Mouse (Mus musculus): ENCODE results near the gene Mpp3. TPM values are rescaled to one million over a fixed set of nuclear protein-coding genes. Genes with fewer than 3 reads are reported as not detected.

Mpp3 gene
- polyA plus RNA-seq (2021; fragmentation: Nextera tagmentation): 24.1 and 29.1 TPM in 2 replicates
- long read RNA-seq, experiment 1, full-length matches to known transcripts: 198 of 248 reads
- long read RNA-seq, experiment 1, partial matches to known transcripts: 18 of 248 reads
- long read RNA-seq, experiment 1, other reads (novel, unspliced or antisense): 32 of 248 reads
- long read RNA-seq, experiment 2, transcript Mpp3-201 (19 exons, 2,848 nt): major isoform, 21 of 48 reads
- long read RNA-seq, experiment 2, partial matches to known transcripts: 17 of 48 reads
- long read RNA-seq, experiment 2, other reads (novel, unspliced or antisense): 7 of 48 reads

GRCm38 (mm10) chr11:102028087-102028816 is at the start of gene Mpp3:
TSS of gene Mpp3 (minus strand) at chr11:102028461.

GRCm38 (mm10) chr11:102041350-102041949 is 13.2 kb upstream of the Mpp3 start, which contains the start of gene Cd300lg:
TSS of gene Cd300lg (plus strand) at chr11:102041509.

GRCm38 (mm10) chr11:101986913-101987312 is 41.3 kb downstream of the Mpp3 start, which contains the start of gene Dusp3:
TSS of gene Dusp3 (minus strand) at chr11:101987013.

GRCm38 (mm10) chr11:101984054-101985025 is 43.9 kb downstream of the Mpp3 start, which contains the start of gene Cfap97d1:
TSS of gene Cfap97d1 (plus strand) at chr11:101984279.

DNA sequence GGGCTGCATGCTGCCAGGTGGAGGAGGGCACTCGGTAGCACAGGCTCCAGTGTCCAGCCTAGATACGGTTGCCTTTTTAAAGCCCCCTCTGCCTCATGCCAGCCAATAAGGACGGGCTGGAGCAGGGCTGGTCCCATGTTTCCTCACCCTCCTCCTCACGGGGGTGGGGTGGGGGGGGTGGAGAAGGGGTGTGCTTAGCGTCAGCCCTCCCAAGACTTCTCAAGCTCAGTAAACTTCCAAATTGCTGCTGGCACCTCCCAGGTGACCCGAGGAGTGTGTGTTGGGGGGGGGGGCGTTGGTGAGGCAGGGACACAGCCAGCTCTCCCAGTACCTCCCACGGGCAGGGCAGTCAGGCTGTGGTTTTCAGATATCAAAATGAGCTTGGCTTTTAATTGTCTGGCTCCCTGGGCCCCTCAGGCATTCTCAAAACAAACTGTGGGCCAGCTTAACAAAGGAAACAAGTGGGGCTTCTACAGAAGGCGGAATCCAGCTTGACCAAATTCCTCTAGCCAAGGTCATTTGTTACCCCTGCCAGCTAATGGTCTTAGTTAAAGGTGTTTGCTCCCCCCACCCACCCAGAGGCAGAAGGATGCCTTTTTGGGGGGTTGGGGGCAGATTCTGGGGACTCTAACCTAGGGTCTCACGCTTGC is 61.2 kb downstream of the Mpp3 start, which contains the start of gene Sost:
Gene Sost, minus strand, starts transcription at position 51 of the 650 bp plus-strand sequence.

Other genes with a start within 250 kb of the Mpp3 start
- gene Etv4, start 243.1 kb downstream of the Mpp3 start, polyA plus RNA-seq (2021; fragmentation: Nextera tagmentation): 0.32 and 3.0 TPM in 2 replicates
- gene Meox1, start 134.1 kb downstream of the Mpp3 start, polyA plus RNA-seq (2021; fragmentation: Nextera tagmentation): 0.34 and 0.59 TPM in 2 replicates
- gene Sost, start 61.4 kb downstream of the Mpp3 start, polyA plus RNA-seq (2021; fragmentation: Nextera tagmentation): not detected in 2 replicates
- not detected in 2 replicates for gene Cfap97d1, start 44.2 kb downstream of the Mpp3 start, polyA plus RNA-seq (2021; fragmentation: Nextera tagmentation)
- 261 and 289 TPM in 2 replicates for gene Dusp3, start 41.4 kb downstream of the Mpp3 start, polyA plus RNA-seq (2021; fragmentation: Nextera tagmentation)
- gene Cd300lg, start 13.0 kb upstream of the Mpp3 start, polyA plus RNA-seq (2021; fragmentation: Nextera tagmentation): 0.13 TPM in 1 of 2 replicates, not detected in the other
- 31.0 and 37.4 TPM in 2 replicates for gene Mpp2, start 60.1 kb upstream of the Mpp3 start, polyA plus RNA-seq (2021; fragmentation: Nextera tagmentation)
- gene Ppy, start 72.9 kb upstream of the Mpp3 start, polyA plus RNA-seq (2021; fragmentation: Nextera tagmentation): not detected in 2 replicates
- gene Pyy, start 79.4 kb upstream of the Mpp3 start, polyA plus RNA-seq (2021; fragmentation: Nextera tagmentation): not detected in 2 replicates
- gene Nags, start 117.1 kb upstream of the Mpp3 start, polyA plus RNA-seq (2021; fragmentation: Nextera tagmentation): 0.06 TPM in 1 of 2 replicates, not detected in the other
- 35.3 and 47.1 TPM in 2 replicates for gene Tmem101, start 127.9 kb upstream of the Mpp3 start, polyA plus RNA-seq (2021; fragmentation: Nextera tagmentation)
- 91.0 and 105 TPM in 2 replicates for gene Lsm12, start 156.8 kb upstream of the Mpp3 start, polyA plus RNA-seq (2021; fragmentation: Nextera tagmentation)
- 24.1 and 27.0 TPM in 2 replicates for gene G6pc3, start 161.2 kb upstream of the Mpp3 start, polyA plus RNA-seq (2021; fragmentation: Nextera tagmentation)
- gene Hdac5, start 201.7 kb upstream of the Mpp3 start, polyA plus RNA-seq (2021; fragmentation: Nextera tagmentation): 47.8 and 66.9 TPM in 2 replicates
- 1.4 and 1.6 TPM in 2 replicates for gene BC030867, start 220.4 kb upstream of the Mpp3 start, polyA plus RNA-seq (2021; fragmentation: Nextera tagmentation)
- gene Asb16, start 240.3 kb upstream of the Mpp3 start, polyA plus RNA-seq (2021; fragmentation: Nextera tagmentation): 0.82 and 1.2 TPM in 2 replicates

All from left cerebral cortex, adult 6 months (tissue).